Mouse (Mus musculus) kidney, adult 8-10 months (tissue): ENCODE results near the gene 1810055G02Rik.
A peak's percentile ranks its signal among the peaks of the same experiment; 100 is the strongest.

Experiments
- DNase-seq, 2 experiments: peaks; one replicate each; pipeline ENCODE4 v3.0.0; 2022

1810055G02Rik gene

GRCm38 (mm10) chr19:3743851-3744512 is 35.9 kb downstream of the 1810055G02Rik start:
- DNase-seq, result peak; percentile 48 to 63

- no peak for DNase-seq
These were observed 44.6 kb downstream of the 1810055G02Rik start for GRCm38 (mm10) chr19:3752621-3753239.

GRCm38 (mm10) chr19:3753240-3753633 is 45.1 kb downstream of the 1810055G02Rik start:
- no peak for DNase-seq

- DNase-seq, result no peak
These were observed 45.6 kb downstream of the 1810055G02Rik start for GRCm38 (mm10) chr19:3753738-3754137.

GRCm38 (mm10) chr19:3757861-3758260 is 49.8 kb downstream of the 1810055G02Rik start:
- no peak for DNase-seq

GRCm38 (mm10) chr19:3765221-3765820 is 57.2 kb downstream of the 1810055G02Rik start:
- no peak for DNase-seq

GRCm38 (mm10) chr19:3766378-3766777 is 58.3 kb downstream of the 1810055G02Rik start:
- no peak for DNase-seq

- peak; percentile 46 to 53 for DNase-seq
These were observed 59.2 kb downstream of the 1810055G02Rik start, which contains the start of gene Kmt5b for GRCm38 (mm10) chr19:3767276-3767780. TSS of gene Kmt5b (plus strand) at chr19:3767421.
